Mouse (Mus musculus): ENCODE data around the gene Cdh7.

Cdh7 gene

DNA sequence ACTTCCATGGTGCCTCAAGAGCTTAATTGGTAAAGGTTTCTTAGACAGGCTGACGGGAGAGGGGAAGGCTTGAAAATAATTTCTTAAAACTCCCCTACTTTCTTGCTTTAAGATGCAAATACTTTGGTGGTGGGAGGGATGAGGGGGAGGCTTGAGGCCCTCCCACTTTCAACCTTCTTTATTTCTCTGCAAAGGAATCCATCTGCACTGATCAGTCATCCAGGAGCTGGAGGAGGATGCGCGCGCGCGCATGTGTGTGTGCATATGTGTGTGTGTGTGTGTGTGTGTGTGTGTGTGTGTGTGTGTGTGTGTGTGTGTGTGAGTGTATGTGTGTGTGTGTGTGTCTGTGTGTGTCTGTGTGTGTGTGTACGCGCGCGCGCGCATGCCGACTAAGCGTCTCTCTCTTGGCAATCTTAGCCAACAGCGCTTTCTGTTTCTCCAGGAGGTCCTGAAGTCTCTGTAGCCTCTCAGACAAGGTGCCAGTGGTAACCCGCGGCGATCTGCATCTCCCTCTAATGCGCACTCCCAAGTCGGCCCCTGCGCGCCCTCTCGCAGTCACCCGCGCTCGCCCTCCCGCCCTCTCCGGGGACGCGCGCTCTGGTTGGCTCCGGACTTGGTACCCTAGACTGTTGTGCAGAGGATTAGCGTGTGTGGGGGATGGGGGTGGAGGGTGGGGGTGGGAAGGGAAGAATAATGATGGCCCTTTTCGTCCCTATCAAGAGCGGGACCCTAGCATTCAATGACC is at the start of gene Cdh7:
Gene Cdh7, plus strand, starts transcription at position 368 of the 745 bp plus-strand sequence.
- no peak for DNase-seq

DNA sequence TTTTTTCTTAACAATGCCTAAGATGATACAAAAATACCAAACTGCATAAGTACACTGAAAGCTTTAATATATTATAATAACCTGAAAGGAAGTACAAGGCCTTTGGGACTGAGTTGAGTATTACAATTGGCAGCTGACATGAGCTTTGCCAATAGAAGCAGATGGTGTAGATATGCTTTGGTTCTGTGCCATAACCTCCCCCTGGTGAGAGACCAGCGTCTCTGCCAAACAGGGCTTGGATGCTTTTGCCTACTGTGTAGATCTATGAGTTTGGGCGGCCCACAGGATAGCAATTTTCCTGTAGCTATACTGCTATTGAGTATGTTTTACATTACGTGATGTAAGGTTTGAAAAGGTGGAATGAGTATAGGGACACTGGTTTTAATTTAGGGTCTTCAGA is 49.6 kb upstream of the Cdh7 start:
- DNase-seq = no peak

GRCm38 (mm10) chr1:109948571-109948970 is 33.7 kb upstream of the Cdh7 start:
- DNase-seq = no peak

- DNase-seq = no peak
Observed at GRCm38 (mm10) chr1:109971721-109972425, 10.4 kb upstream of the Cdh7 start.

- no peak for DNase-seq
Observed at GRCm38 (mm10) chr1:109972426-109973015, 9.7 kb upstream of the Cdh7 start.

GRCm38 (mm10) chr1:109982809-109983536 is 742 bp downstream of the Cdh7 start:
- no peak for DNase-seq

DNA sequence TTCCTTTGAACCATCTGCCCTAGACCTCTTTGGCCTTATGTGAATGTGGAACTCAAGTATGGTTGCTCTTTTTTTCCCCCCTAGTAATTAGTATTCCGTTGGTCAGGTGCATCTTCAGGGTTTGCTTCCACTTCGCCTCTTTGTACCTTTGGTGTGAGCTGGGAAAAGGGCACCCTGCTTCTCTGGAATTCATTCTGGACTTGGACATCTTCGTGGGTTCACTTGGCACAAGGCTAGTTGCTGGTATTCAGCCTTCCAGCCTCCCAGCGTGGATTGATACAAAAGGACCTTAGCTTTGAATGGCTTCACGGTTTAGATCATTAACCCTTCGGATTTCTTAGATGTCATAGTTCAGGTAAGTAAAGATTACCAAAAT is 1.3 kb downstream of the Cdh7 start:
- DNase-seq = no peak

DNA sequence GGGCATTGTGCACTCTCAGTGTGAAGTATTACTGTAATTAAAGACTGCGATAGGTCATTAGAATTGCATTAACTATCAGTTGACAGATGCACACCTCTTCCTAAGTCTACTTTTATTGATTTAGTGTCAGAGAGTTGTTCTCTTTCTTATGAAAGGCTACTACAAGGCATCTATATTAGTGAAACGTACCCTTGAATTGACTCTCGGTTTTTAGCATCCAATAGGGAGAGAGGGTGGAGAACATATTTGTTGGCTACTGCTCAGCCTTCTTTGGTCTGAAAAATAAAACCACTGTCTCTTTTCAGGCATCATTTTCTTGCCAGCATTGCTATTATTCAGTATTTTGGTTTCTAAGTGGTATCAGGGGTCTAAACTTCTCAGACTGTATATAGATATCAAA is 2.5 kb downstream of the Cdh7 start:
- no peak for DNase-seq

DNA sequence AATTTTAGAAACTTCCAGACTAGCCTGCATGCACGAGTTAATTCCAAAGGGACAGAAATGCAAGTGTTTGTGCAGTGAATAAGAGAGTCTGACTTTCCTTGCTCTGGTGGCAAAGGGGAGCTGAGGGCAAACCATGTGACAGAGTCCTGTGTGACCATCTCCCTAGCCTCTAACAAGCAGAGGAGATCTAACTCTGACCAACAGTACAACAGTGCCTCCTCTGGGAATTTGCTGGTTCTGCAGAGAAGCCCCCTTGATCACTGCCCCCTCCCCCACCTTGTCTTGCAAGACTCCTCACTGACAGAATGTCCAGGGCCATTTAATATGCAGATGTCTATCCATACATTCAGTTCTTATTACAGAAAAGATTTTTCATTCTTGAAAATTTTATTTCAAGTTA is 3.2 kb downstream of the Cdh7 start:
- DNase-seq = no peak

GRCm38 (mm10) chr1:109989541-109989940 is 7.3 kb downstream of the Cdh7 start:
- no peak for DNase-seq

DNA sequence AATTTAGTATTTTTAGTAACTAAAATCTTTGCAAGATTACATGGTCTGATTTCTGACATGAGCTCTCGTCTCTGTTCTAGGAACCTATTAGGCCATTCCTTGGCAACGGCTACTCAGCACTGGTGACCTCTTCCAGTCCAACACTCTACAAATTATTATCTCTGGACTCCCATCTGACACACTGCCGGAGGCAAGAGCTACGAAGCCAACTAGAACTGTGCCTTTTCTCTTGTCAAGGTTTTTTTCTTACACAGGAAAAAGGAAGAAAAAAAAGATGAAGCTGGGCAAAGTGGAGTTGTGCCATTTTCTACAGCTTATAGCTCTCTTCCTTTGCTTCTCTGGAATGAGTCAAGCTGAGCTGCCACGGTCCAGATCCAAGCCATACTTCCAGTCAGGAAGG is 11.7 kb downstream of the Cdh7 start:
- no peak for DNase-seq

DNA sequence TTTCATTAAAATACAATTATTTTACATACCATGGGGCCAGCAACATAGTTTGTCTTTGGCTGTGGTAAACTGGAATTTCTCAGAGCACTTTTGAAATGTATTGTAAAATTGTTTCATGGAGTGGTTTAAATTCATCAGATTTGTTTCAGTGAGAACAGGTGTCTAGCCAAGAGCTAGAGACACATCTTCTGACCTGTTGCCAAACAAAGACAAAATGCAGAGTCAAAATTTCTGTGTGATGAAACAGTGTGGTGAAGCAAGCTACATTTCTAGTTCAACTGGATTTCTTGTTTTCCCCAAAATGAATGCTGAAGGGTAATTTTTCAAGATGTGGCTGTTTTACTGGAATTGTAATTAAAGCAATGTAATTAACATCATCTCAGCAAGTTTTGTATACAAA is 22.2 kb downstream of the Cdh7 start:
- no peak for DNase-seq

DNA sequence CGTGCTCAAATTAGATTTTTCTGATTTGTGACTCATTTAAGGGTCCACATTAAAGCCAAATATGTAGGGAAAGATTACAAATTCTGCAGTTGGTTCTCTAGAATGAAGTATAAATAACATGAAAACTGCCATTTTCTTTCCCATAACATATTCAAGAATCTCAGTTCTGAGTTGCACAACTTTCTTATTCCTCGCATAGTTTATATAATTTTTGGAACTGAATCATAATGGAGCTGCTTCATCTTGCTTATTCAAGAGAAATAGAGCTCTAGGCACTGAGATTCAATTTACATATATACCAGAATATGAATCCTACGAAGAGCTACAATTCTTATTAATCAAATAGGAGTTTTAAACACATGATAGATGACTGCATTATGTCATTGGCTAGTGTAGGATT is 22.8 kb downstream of the Cdh7 start:
- DNase-seq = no peak

DNA sequence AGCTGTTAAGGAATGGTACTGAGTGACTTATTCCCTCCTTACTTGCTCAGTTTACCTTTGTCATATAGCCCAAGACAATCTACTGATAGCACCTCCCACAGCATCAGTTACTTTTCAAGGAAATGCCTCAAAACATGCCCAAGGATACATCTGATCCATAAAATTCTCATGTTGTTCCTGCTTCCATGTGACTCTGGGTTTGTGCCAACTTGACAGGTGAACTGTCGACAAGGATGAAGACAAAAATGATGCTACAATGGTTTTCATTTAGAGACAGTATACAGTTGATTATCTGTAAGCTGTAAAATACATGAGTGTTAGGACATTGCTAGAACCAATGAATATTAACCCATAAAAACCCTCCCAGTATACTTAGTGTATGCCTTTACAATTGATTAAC is 29.9 kb downstream of the Cdh7 start:
- DNase-seq = no peak

GRCm38 (mm10) chr1:110056317-110056716 is 74.1 kb downstream of the Cdh7 start:
- no peak for DNase-seq

- peak; percentile 56 for DNase-seq
Observed at GRCm38 (mm10) chr1:110067405-110067804, 85.2 kb downstream of the Cdh7 start.

DNA sequence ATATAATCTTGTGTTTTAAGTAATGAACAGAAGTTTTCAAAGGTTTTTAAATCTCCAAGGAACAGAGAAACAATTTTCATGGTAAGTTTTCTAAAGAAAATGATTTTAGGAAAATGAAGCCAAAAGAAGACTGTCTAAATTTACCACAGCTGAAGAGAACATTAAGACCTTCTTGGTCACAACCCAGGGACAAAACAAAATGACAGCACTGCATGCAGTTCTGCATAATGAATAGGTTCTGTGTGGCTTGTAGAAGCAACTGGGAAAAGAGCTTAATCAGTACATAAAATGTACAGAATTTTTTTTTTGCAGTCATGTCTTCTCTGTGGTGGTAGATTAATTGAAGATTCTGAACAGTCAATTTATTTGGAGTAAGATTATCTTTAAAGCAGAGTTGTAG is 96.2 kb downstream of the Cdh7 start:
- DNase-seq = no peak

DNA sequence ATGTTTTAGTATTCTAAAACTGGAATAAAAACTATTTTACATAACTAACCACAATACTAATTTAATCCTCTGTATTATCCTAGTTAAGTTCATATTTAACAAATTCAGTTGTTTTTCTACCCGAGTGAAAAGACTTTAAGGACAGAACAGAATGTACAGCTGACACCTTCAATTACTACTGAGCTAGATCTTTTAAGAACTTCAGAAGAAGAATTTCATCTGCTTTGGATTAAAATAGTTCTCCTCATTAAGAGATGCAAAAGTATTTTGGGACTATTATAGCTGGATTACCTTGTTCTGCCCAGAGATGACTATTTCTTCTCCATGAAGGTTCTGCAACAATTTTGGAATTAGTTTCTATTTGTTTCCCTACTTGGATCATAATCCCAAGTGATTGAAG is 135.8 kb downstream of the Cdh7 start:
- DNase-seq = no peak

DNA sequence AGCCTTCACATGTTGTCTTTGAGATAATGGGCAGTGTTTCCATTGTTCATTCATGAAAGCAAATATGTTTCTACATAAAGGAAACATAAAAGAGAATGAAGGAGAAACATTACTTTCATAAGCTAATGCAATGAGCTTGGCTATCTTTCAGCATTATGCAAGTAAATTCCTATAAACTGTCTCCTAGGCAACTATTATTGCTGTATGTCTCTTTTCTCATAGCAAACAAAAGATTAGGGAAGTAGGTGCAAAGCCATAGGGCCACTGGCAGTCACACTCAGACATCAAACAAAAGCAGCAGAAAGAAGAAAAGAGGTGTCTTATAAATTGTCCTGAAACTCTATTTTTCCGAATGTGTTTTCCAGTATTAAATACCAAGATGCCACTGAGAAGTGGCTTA is 136.6 kb downstream of the Cdh7 start:
- DNase-seq = no peak

DNA sequence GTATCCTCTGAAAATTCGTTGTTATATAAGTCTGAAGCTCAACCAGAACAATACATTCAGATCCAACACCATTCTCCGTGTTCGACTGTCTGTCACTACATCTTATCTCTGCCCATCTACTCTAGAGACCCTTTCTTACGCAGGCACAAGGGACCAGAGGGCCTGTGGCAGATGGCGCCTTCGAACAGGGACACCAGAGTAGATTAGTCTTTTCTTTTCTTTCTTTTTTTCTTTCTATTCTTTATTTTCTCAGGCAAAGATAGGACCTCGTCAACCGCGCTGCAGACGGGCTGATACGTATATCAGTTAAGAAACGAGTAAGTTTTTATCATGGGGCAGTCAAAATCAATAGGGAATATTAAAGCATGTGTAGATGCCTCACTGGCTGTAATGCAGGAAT is 189.2 kb downstream of the Cdh7 start:
- DNase-seq = peak; percentile 92
